Mouse (Mus musculus) forebrain, embryonic 13.5 days (tissue): ENCODE results near the gene Syt6. TPM values are rescaled to one million over a fixed set of nuclear protein-coding genes. Genes with fewer than 3 reads are reported as not detected.

Experiments
- ATAC-seq: fragments of 200-750 bp; cut with Nextera tagmentation; 2 replicates; pipeline ENCODE4 v1.8.0; 2017
- H3K27ac ChIP-seq: fragments of 300-500 bp; sonication (generic); 2 replicates; pipeline ENCODE4 v1.5.1; 2015; ENCODE audit warnings: inconsistent platforms, mild to moderate bottlenecking, moderate library complexity
- H3K27me3 ChIP-seq: fragments of 300-500 bp; sonication (generic); 2 replicates; pipeline ENCODE4 v1.6.1; 2015; ENCODE audit warnings: mild to moderate bottlenecking, inconsistent platforms
- H3K36me3 ChIP-seq: fragments of 300-500 bp; sonication (generic); 2 replicates; pipeline ENCODE4 v1.6.1; 2015; ENCODE audit warnings: mild to moderate bottlenecking, inconsistent platforms; ENCODE audit not compliant: poor library complexity, severe bottlenecking
- H3K4me1 ChIP-seq: fragments of 300-500 bp; sonication (generic); 2 replicates; pipeline ENCODE4 v1.6.1; 2015; ENCODE audit warnings: inconsistent platforms
- H3K4me2 ChIP-seq: fragments of 300-500 bp; sonication (generic); 2 replicates; pipeline ENCODE4 v1.6.1; 2015; ENCODE audit warnings: inconsistent platforms, mild to moderate bottlenecking, moderate library complexity
- H3K4me3 ChIP-seq: fragments of 300-500 bp; sonication (generic); 2 replicates; pipeline ENCODE4 v1.5.1; 2015; ENCODE audit warnings: mild to moderate bottlenecking, inconsistent platforms
- H3K9ac ChIP-seq: fragments of 300-500 bp; sonication (generic); 2 replicates; pipeline ENCODE4 v1.6.1; 2015; ENCODE audit warnings: mild to moderate bottlenecking, inconsistent platforms
- H3K9me3 ChIP-seq: fragments of 300-500 bp; sonication (generic); replicated peaks from 2 replicates; pipeline ENCODE4 v1.6.1; 2016; ENCODE audit warnings: inconsistent platforms
- WGBS: fragments of 180-500 bp; shearing (Covaris S2); methylation state at CpG from one replicate; pipeline ENCODE4 v1.1.7; 2015; 5-methylcytosine and 5-hydroxymethylcytosine counted together
- polyA plus RNA-seq: library from polyadenylated mRNA; unstranded; fragments of >200 nt; fragmentation: Nextera tagmentation; extraction: Ambion mirVana; gene quantifications from 2 replicates; pipeline ENCODE4 v1.2.1, GENCODE M21; 2015

Syt6 gene
- polyA plus RNA-seq, 1 experiment from 2014 or later, result 6.2 TPM

DNA sequence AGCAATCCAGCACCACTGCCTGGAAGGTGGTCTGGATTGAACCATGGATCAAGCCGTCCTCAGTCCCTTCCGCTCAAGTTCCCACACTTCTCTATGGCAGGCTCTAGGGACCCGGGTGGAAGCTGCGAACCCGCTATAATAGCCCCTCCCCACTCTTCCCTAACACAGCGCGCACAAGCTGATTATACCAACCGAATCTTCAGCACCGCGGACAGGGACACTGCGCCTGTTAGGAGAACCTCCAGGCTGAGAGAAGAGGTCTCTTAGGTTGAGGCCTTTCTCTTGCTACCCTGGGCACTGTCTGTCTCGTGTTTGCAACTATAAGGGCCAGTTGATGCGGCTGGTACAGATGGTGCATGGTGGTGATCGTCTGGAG lies 1.3 kb upstream of the Syt6 start:
- peak; percentile 17; the same call in 1 of the 2 replicates for ATAC-seq
- no peaks in the 10 kb centered on the region for H3K9me3 ChIP-seq
- H3K4me3 ChIP-seq, result peak overlapping the region; percentile 22
- H3K4me2 ChIP-seq, result peak overlapping the region; percentile 51
- H3K9ac ChIP-seq, result 0 out of 2 replicates have a peak overlapping the region, but pooled peaks have one; percentile 30
- H3K27me3 ChIP-seq, result peaks cover 84% of the 10 kb centered on the region
- no peak overlapping the region for H3K27ac ChIP-seq
- 1% methylated on average over 14 of the region's 14 CpGs for WGBS
- no peaks in the 10 kb centered on the region for H3K36me3 ChIP-seq
- H3K4me1 ChIP-seq, result peaks cover 45% of the 10 kb centered on the region

DNA sequence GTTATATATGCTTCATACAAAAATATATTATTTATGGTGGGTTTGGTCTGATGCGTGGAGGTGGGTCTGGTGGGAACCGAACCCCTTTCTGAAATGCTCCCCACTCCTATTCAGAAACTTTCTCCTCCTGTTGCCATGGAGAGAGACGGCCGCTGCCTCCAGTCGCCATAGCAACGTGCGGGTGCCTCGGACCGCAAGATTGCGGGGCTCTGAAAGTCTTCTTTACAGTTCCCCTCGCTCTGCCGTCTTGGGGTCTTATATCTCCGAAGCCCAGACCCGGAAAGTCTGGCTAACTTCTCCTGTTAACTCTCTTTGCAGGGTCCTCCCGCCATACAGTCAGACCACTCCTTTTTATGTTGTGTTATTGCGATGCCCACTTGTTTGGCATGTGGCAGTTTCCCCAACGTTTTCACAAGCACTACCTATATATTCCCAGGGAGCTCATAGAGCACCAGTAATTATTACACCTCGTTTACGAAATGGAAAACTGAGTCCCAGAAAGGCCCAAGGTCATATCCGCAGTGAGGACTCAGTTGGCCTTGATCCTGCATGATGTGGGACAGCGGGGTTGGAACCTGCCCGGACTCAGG lies 370 bp upstream of the Syt6 start:
- peaks cover 86% of the 10 kb centered on the region for H3K27me3 ChIP-seq
- no peak for ATAC-seq
- WGBS, result 3% methylated on average over 22 of the region's 22 CpGs

DNA sequence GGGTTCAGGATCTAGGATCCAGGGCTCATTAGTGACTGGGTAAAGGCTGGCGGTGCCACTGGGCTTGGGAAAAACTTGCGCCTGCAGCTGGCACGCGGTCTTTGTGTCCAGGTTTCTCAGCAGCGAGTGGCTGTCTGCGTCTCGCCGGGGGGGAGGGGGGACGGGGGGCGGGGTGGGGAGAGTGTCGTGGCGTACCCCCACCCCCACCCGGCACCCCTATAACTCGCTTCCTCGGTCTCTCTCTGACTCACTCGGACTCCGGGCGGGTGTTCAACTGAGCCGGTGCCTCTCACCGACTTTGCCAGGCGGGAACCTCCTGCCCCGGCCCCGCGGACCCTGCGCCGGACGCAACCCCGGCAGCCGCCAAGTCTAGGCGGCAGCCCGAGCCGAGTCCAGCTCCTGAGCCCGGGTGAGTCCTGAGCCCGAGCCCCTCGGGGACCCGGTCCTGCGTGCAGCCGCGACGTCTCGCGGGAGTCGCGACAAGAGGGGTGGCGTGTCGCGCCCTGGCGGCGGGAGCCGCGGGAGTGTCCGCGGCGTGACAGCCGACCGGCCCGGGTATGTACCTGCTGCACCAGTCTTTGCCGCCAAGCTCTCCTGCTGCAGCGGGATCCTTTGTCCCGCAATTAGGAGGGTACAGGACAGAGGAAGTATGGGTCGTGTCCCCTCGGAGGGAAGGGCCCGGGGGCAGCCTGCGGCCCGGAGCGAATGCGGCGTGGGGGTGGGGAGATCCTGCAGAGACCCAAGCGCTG lies 1.0 kb downstream of the Syt6 start:
- peaks cover 49% of the 10 kb centered on the region for H3K4me1 ChIP-seq
- peaks cover 77% of the 10 kb centered on the region for H3K27me3 ChIP-seq
- H3K36me3 ChIP-seq, result no peaks in the 10 kb centered on the region
- peak overlapping the region; percentile 97 for H3K4me2 ChIP-seq
- under 1% methylated on average over 62 of the region's 69 CpGs for WGBS
- H3K27ac ChIP-seq, result no peak overlapping the region
- H3K4me3 ChIP-seq, result peak overlapping the region; percentile 58
- peak; percentile 40 for ATAC-seq
- peak overlapping the region; percentile 76 for H3K9ac ChIP-seq
- no peaks in the 10 kb centered on the region for H3K9me3 ChIP-seq

More for the DNA sequence above, 370 bp upstream of the Syt6 start:
- Histone ChIP-seq H3K9ac (peak overlapping the region; percentile 76; the same call in 1 of the 2 replicates), H3K4me2 (peak overlapping the region; percentile 97), H3K36me3 (no peaks in the 10 kb centered on the region), H3K27ac (no peak overlapping the region), H3K9me3 (no peaks in the 10 kb centered on the region), H3K4me3 (peak overlapping the region; percentile 58), H3K4me1 (peaks cover 45% of the 10 kb centered on the region)

DNA sequence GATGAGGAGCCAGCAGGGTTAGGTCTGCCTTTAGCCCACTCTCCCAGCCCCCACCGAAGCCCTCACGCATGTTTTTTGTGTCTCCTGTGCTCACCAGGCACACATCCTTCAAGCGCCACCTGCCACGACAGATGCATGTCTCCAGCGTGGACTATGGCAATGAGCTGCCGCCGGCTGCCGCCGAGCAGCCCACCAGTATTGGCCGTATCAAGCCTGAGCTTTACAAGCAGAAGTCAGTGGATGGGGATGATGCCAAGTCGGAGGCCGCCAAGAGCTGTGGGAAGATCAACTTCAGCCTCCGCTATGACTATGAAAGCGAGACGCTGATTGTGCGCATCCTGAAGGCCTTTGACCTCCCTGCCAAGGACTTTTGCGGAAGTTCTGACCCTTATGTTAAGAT lies 12.1 kb downstream of the Syt6 start:
- Histone ChIP-seq H3K27ac (no peak overlapping the region), H3K4me3 (no peak overlapping the region), H3K36me3 (no peaks in the 10 kb centered on the region), H3K9ac (no peak overlapping the region), H3K27me3 (peaks cover 3% of the 10 kb centered on the region; the same call in 1 of the 2 replicates), H3K4me1 (peaks cover 9% of the 10 kb centered on the region; the same call in 1 of the 2 replicates), H3K9me3 (no peaks in the 10 kb centered on the region), H3K4me2 (no peak overlapping the region)
- WGBS, result 96% methylated on average over 17 of the region's 17 CpGs
- no peak for ATAC-seq

DNA sequence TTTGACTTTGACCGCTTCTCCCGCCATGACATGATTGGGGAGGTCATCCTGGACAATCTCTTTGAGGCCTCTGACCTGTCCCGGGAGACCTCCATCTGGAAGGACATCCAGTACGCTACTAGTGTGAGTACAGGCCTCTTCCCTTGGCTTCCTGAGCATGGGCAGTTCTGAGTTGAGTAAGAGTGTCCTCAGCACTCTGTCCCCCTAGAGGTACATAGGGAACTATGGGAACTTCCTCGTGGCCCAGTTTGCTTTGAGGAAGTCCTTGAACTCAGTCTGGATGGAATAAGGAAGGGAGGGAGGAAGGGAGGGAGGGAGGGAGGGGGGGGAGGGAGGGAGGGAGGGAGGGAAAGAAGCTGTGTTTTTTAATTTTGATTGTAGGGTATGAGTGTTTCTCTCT lies 12.6 kb downstream of the Syt6 start:
- H3K9me3 ChIP-seq, result no peaks in the 10 kb centered on the region
- no peak overlapping the region for H3K4me3 ChIP-seq
- ATAC-seq, result no peak
- 95% methylated on average over 5 of the region's 5 CpGs for WGBS
- 0 out of 2 replicates have a peak, but pooled peaks cover 4% of the 10 kb centered on the region for H3K4me1 ChIP-seq
- H3K4me2 ChIP-seq, result no peak overlapping the region
- no peaks in the 10 kb centered on the region for H3K36me3 ChIP-seq
- H3K27ac ChIP-seq, result no peak overlapping the region
- peaks cover 3% of the 10 kb centered on the region; the same call in 1 of the 2 replicates for H3K27me3 ChIP-seq
- no peak overlapping the region for H3K9ac ChIP-seq

DNA sequence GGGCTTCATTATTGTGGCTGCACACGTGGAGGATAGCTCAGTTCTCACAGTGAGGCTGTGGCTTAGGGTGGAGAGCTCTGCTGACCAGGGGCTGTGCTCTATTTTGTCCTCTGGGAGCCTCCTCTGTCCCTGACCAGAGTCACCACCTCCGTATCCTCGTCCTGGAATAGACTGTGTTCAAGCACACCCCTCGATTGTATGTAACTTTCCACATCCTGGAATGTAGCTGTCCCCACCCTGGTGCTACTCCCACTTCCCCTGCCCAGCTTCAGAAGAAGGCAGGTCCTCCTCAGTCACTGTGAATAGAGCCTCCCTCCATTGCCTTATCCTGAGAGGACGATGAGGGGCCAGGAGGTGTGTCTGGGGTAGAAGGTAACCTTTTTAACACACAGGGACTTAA lies 14.6 kb downstream of the Syt6 start:
- Histone ChIP-seq H3K36me3 (no peaks in the 10 kb centered on the region), H3K9ac (no peak overlapping the region), H3K4me3 (no peak overlapping the region), H3K27me3 (no peaks in the 10 kb centered on the region), H3K27ac (no peak overlapping the region), H3K4me1 (0 out of 2 replicates have a peak, but pooled peaks cover 3% of the 10 kb centered on the region), H3K4me2 (no peak overlapping the region), H3K9me3 (no peaks in the 10 kb centered on the region)
- ATAC-seq, result no peak
- 80% methylated on average over 5 of the region's 5 CpGs for WGBS

DNA sequence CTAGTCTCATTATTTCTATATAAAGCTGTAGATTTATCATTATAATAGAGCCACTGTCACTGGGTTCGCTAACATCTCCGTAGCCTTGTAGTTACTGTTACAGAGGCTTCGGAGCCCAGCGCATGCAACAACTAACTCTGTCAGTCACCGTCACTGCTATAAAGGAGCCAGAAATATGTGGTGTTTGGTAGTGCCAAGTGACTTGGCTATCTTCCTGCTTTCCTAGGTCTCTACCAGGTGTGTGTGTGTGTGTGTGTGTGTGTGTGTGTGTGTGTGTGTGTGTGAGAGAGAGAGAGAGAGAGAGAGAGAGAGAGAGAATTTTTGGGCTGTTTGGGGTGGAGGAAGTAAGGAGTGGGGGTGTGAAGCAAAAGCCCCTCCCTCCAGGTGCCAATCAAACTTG lies 17.6 kb downstream of the Syt6 start:
- no peak overlapping the region for H3K9ac ChIP-seq

DNA sequence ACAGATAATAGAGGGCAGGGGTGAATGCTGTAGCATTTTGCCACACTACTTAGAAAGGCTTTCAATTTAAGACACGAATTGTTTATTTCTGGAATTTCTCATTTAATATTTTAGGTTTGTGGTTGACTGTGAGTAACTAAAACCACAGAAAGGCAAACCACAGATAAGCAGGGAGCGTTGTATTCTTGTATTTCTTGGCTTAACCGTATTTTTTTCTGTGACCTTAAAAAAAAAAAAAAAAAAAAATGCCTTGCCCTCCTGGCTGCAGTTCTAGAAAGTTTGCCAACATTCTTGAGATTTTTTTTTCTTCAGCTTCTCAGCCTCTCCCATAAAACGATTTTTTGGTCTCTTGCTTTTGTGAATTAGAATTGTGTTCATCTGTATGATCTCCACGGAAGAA lies 18.6 kb downstream of the Syt6 start:
- H3K36me3 ChIP-seq, result no peaks in the 10 kb centered on the region
- no peak overlapping the region for H3K4me3 ChIP-seq
- H3K27me3 ChIP-seq, result no peaks in the 10 kb centered on the region
- H3K27ac ChIP-seq, result no peak overlapping the region
- no peak overlapping the region for H3K4me2 ChIP-seq
- 81% methylated on average over 5 of the region's 5 CpGs for WGBS
- H3K4me1 ChIP-seq, result peaks cover 3% of the 10 kb centered on the region; the same call in 1 of the 2 replicates
- H3K9me3 ChIP-seq, result no peaks in the 10 kb centered on the region
- ATAC-seq, result no peak
- no peak overlapping the region for H3K9ac ChIP-seq

More for the DNA sequence above, 17.6 kb downstream of the Syt6 start:
- H3K27me3 ChIP-seq, result no peaks in the 10 kb centered on the region
- no peak overlapping the region for H3K4me2 ChIP-seq
- H3K36me3 ChIP-seq, result no peaks in the 10 kb centered on the region
- ATAC-seq, result no peak
- 90% methylated on average over 5 of the region's 5 CpGs for WGBS
- H3K27ac ChIP-seq, result no peak overlapping the region
- H3K4me3 ChIP-seq, result no peak overlapping the region
- H3K4me1 ChIP-seq, result peaks cover 3% of the 10 kb centered on the region; the same call in 1 of the 2 replicates
- H3K9me3 ChIP-seq, result no peaks in the 10 kb centered on the region

DNA sequence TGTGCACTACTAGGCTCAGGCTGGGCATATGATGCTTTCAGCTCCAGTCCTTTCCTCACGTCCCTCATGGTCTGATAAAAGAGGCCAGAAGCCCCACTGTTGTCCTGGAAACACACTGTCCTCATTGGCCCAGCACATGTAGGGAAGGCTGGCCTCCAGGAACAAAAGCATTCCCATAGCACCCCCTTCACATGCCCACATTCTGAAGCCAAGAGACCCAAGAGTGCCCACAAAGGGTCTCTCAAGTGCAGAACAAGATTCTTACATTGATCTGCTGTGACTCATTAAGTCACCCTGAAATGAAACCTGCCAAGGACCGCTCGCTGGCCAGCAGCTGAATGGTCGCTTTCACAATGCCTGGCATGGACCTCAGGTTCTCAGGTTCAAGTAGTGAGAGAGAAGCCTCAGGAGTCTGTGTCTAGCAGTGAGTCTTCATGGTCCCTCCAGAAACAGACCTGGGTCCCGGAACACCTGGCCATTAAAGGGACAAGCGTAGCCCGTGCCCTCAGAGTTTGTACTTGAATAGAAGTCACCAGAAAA lies 20.3 kb downstream of the Syt6 start:
- 75% methylated on average over 7 of the region's 7 CpGs for WGBS
- Histone ChIP-seq H3K36me3 (no peaks in the 10 kb centered on the region), H3K9ac (no peak overlapping the region), H3K4me2 (no peak overlapping the region), H3K27ac (no peak overlapping the region), H3K4me3 (no peak overlapping the region), H3K4me1 (peaks cover 3% of the 10 kb centered on the region; the same call in 1 of the 2 replicates), H3K9me3 (no peaks in the 10 kb centered on the region), H3K27me3 (no peaks in the 10 kb centered on the region)
- ATAC-seq, result no peak

DNA sequence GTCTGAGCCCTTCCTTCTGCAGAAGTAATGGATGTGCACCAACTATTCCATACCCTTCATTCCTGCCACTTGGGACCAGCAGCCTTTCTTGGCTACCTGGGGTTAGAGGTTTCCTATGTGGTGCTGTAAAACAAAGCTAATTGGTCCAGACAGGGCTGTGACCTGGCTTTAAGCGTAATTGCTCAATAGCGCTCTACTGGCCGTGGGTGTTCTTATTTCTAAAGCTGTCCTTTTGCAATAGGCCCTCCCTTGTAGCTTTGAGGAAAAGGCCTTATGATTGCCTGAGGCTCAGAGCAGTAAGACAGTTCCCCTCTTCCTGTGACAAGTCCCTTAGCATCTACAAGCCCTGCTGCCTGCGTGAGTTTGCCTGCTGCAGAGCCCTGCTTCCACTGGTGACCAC lies 22.6 kb downstream of the Syt6 start:
- WGBS, result 64% methylated on average over 4 of the region's 4 CpGs
- Histone ChIP-seq H3K4me1 (peaks cover 3% of the 10 kb centered on the region; the same call in 1 of the 2 replicates), H3K27me3 (no peaks in the 10 kb centered on the region), H3K9me3 (no peaks in the 10 kb centered on the region), H3K4me3 (no peak overlapping the region), H3K27ac (no peak overlapping the region), H3K36me3 (no peaks in the 10 kb centered on the region), H3K4me2 (no peak overlapping the region), H3K9ac (no peak overlapping the region)
- ATAC-seq, result no peak

DNA sequence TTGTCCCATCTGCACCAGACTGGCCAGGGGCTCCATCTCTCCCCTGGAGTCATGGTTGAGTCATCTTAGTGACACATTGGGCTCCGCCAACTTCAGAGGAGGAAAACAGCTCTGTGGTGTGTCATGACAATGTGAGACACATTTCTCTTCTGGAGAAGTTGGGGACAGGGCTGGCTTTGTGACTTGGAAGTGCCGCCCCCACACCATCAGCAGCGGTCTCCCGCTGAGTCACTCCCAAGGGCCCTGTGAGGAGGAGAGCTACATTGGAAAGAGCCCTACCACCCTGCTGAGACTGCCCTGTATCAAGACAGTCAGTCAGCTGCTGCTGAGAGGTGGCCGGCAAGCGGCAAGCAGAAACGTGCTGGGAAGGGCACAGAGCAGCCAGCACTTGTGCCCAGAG lies 26.0 kb downstream of the Syt6 start:
- no peak overlapping the region for H3K27ac ChIP-seq
- H3K4me3 ChIP-seq, result no peak overlapping the region
- H3K36me3 ChIP-seq, result no peaks in the 10 kb centered on the region
- no peak for ATAC-seq
- H3K9me3 ChIP-seq, result no peaks in the 10 kb centered on the region
- H3K4me1 ChIP-seq, result no peaks in the 10 kb centered on the region; the same call in 1 of the 2 replicates
- 44% methylated on average over 7 of the region's 7 CpGs for WGBS
- no peak overlapping the region for H3K4me2 ChIP-seq
- H3K27me3 ChIP-seq, result no peaks in the 10 kb centered on the region
- no peak overlapping the region for H3K9ac ChIP-seq

DNA sequence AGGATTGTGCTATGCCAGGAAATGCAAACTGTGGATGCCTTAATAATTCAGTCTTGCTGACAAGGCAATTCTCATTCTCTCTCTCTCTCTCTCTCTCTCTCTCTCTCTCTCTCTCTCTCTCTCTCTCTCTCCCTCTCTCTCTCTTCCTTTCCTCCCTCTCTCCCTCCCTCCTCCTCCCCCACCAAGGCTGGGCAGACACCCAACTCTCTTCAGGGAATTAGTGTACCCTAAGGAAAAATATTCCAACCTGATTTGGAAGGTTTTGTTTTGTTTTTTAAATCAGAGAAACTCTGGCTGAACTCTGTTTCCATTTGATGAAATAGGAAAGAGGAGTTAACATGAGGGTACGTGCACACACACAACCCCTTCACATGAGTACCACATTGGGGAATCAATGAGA lies 26.5 kb downstream of the Syt6 start:
- H3K27me3 ChIP-seq, result no peaks in the 10 kb centered on the region
- no peaks in the 10 kb centered on the region for H3K36me3 ChIP-seq
- H3K9ac ChIP-seq, result no peak overlapping the region
- H3K27ac ChIP-seq, result no peak overlapping the region
- H3K4me1 ChIP-seq, result peaks cover 4% of the 10 kb centered on the region; the same call in 1 of the 2 replicates
- H3K4me3 ChIP-seq, result no peak overlapping the region
- no peak overlapping the region for H3K4me2 ChIP-seq
- WGBS, result 73% methylated on average over 1 of the region's 1 CpGs
- H3K9me3 ChIP-seq, result no peaks in the 10 kb centered on the region
- no peak for ATAC-seq
